Mouse (Mus musculus) MEL (cell line): ENCODE data around the gene Ntrk3.

ENCODE experiments used
- SMC3 ChIP-seq: IDR thresholded peaks from 2 replicates; pipeline ENCODE4 v1.6.1; 2011; ENCODE audit warnings: low read depth, low read length, improper control_type of control experiment
- ZNF384 ChIP-seq: IDR thresholded peaks from 2 replicates; pipeline ENCODE4 v1.6.1; 2012; ENCODE audit warnings: low read depth, mild to moderate bottlenecking, inconsistent platforms, low read length, improper control_type of control experiment

DNA sequence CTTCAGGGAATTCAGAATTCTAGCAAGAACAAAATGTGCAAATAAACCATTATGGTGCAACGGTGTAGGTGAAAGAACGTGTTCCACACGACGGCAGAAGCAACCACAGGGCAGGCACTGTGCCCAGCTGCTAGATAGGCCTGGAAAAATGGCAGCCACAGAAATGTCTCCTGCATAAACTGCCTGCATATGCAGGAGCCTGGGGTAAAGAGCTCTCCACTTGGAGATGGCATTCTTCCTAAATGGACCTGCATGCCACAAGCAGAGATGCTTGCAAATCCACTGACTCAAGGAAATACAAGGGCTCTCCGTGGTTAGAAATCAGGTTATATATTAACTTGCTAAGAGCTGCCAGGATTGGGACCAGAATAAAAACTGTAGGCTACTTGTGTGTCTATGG is 40.9 kb upstream of the Ntrk3 start:
- no peak for TF ChIP-seq ZNF384
- no peak for TF ChIP-seq SMC3
